Mouse (Mus musculus) effector memory CD4-positive, alpha-beta T cell, adult 5 months (primary cell): Measurements from ENCODE around the gene Olfr16. TPM values are rescaled to one million over a fixed set of nuclear protein-coding genes. Genes with fewer than 3 reads are reported as not detected.

Experiments
- polyA plus RNA-seq: library from polyadenylated mRNA; unstranded; fragments of 100-300 nt; shearing (Covaris generic); gene quantifications from one replicate; pipeline ENCODE4 v1.2.1, GENCODE M21; 2017

The Olfr16 gene
- not detected for polyA plus RNA-seq

DNA sequence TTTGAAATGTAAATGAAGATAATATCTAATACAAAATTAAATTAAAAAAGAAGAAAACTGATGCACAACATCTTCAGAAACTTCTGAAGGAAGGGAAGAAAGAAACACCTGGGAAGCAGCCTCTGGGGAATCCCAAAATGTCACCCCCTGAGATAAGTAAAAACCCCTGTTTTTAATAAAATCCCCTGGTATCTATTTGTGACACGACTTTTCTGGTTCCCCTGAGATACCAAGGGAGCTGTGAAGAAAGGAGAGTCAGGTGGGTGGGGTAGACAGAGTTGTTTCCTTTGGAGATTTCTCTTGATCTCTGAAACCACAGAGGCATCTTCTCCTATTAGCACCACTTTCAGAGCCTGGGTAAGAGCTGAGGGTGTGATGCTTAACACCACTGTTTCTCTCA, at the start of gene Olfr16:
Olfr16 (plus strand) TSS at position 250 of the 400 bp plus-strand sequence.

Other genes with a start within 250 kb of the Olfr16 start
- gene Apcs, start 55.4 kb upstream of the Olfr16 start, polyA plus RNA-seq = not detected
- not detected for gene Olfr1408, start 187.0 kb downstream of the Olfr16 start, polyA plus RNA-seq
- 0.21 TPM for gene Olfr1406, start 240.2 kb downstream of the Olfr16 start, polyA plus RNA-seq
- not detected for gene Olfr218, start 247.4 kb downstream of the Olfr16 start, polyA plus RNA-seq